Mouse (Mus musculus) embryonic facial prominence, embryonic 15.5 days (tissue): ENCODE results near the gene Arhgef11. TPM values are rescaled to one million over a fixed set of nuclear protein-coding genes. Genes with fewer than 3 reads are reported as not detected.

Experiments
- ATAC-seq: fragments of 200-750 bp; cut with Nextera tagmentation; 2 replicates; pipeline ENCODE4 v1.8.0; 2017; ENCODE audit warnings: low read depth, moderate TSS enrichment; ENCODE audit not compliant: insufficient number of reproducible peaks, low FRiP score, low TSS enrichment
- H3K27ac ChIP-seq: fragments of 300-500 bp; sonication (generic); replicated peaks from 2 replicates; pipeline ENCODE4 v1.5.1; 2015; ENCODE audit warnings: mild to moderate bottlenecking, inconsistent platforms
- H3K27me3 ChIP-seq: fragments of 300-500 bp; sonication (generic); 2 replicates; pipeline ENCODE4 v1.6.1; 2015; ENCODE audit warnings: inconsistent platforms
- H3K36me3 ChIP-seq: fragments of 300-500 bp; sonication (generic); 2 replicates; pipeline ENCODE4 v1.6.1; 2015; ENCODE audit warnings: mild to moderate bottlenecking, inconsistent platforms
- H3K4me1 ChIP-seq: fragments of 300-500 bp; sonication (generic); 2 replicates; pipeline ENCODE4 v1.6.1; 2015; ENCODE audit warnings: inconsistent platforms
- H3K4me2 ChIP-seq: fragments of 300-500 bp; sonication (generic); replicated peaks from 2 replicates; pipeline ENCODE4 v1.6.1; 2015; ENCODE audit warnings: mild to moderate bottlenecking, inconsistent platforms
- H3K4me3 ChIP-seq: fragments of 300-500 bp; sonication (generic); replicated peaks from 2 replicates; pipeline ENCODE4 v1.5.1; 2015; ENCODE audit warnings: mild to moderate bottlenecking, inconsistent platforms
- H3K9ac ChIP-seq: fragments of 300-500 bp; sonication (generic); 2 replicates; pipeline ENCODE4 v1.6.1; 2015; ENCODE audit warnings: inconsistent platforms
- H3K9me3 ChIP-seq: fragments of 300-500 bp; sonication (generic); replicated peaks from 2 replicates; pipeline ENCODE4 v1.6.1; 2016; ENCODE audit warnings: inconsistent platforms
- WGBS: fragments of 180-500 bp; shearing (Covaris S2); methylation state at CpG from one replicate; pipeline ENCODE4 v1.1.7; 2015; 5-methylcytosine and 5-hydroxymethylcytosine counted together
- polyA plus RNA-seq: library from polyadenylated mRNA; unstranded; fragments of >200 nt; fragmentation: Nextera tagmentation; extraction: Ambion mirVana; gene quantifications from 2 replicates; pipeline ENCODE4 v1.2.1, GENCODE M21; 2015

The Arhgef11 gene
- polyA plus RNA-seq, 1 experiment from 2014 or later = 18.3 TPM

GRCm38 (mm10) chr3:87620218-87620891 is 3.0 kb downstream of the Arhgef11 start:
- Histone ChIP-seq H3K9me3 (no peaks in the 10 kb centered on the region), H3K4me2 (peak overlapping the region; percentile 83), H3K27ac (no peak overlapping the region), H3K4me3 (peak overlapping the region; percentile 85), H3K27me3 (no peaks in the 10 kb centered on the region), H3K4me1 (peaks cover 31% of the 10 kb centered on the region), H3K9ac (peak overlapping the region; percentile 15; the same call in 1 of the 2 replicates), H3K36me3 (no peaks in the 10 kb centered on the region)
- no peak for ATAC-seq
- 57% methylated on average over 7 of the region's 7 CpGs for WGBS

GRCm38 (mm10) chr3:87624899-87625298 is 7.5 kb downstream of the Arhgef11 start:
- no peak overlapping the region for H3K4me2 ChIP-seq
- peaks cover 19% of the 10 kb centered on the region for H3K4me1 ChIP-seq
- H3K36me3 ChIP-seq = peaks cover 3% of the 10 kb centered on the region; the same call in 1 of the 2 replicates
- ATAC-seq = no peak
- H3K9ac ChIP-seq = no peak overlapping the region
- no peaks in the 10 kb centered on the region for H3K27me3 ChIP-seq
- 71% methylated on average over 4 of the region's 4 CpGs for WGBS
- no peak overlapping the region for H3K4me3 ChIP-seq
- no peaks in the 10 kb centered on the region for H3K9me3 ChIP-seq
- no peak overlapping the region for H3K27ac ChIP-seq

GRCm38 (mm10) chr3:87630899-87631298 is 13.5 kb downstream of the Arhgef11 start:
- 60% methylated on average over 9 of the region's 9 CpGs for WGBS
- Histone ChIP-seq H3K4me1 (peaks cover 9% of the 10 kb centered on the region; the same call in 1 of the 2 replicates), H3K9ac (no peak overlapping the region), H3K36me3 (peaks cover 3% of the 10 kb centered on the region; the same call in 1 of the 2 replicates), H3K4me2 (no peak overlapping the region), H3K4me3 (no peak overlapping the region), H3K27me3 (no peaks in the 10 kb centered on the region), H3K27ac (peak overlapping the region; percentile 58; the same call in 1 of the 2 replicates), H3K9me3 (no peaks in the 10 kb centered on the region)
- no peak for ATAC-seq

GRCm38 (mm10) chr3:87631408-87631807 is 14.0 kb downstream of the Arhgef11 start:
- 53% methylated on average over 4 of the region's 4 CpGs for WGBS
- H3K27ac ChIP-seq = no peak overlapping the region
- ATAC-seq = peak; percentile 51; the same call in 1 of the 2 replicates

GRCm38 (mm10) chr3:87635514-87635913 is 18.2 kb downstream of the Arhgef11 start:
- no peak overlapping the region for H3K4me3 ChIP-seq
- H3K36me3 ChIP-seq = 0 out of 2 replicates have a peak, but pooled peaks cover 3% of the 10 kb centered on the region
- no peak overlapping the region for H3K9ac ChIP-seq
- no peaks in the 10 kb centered on the region for H3K9me3 ChIP-seq
- WGBS = 48% methylated on average over 4 of the region's 4 CpGs
- ATAC-seq = no peak
- peaks cover 9% of the 10 kb centered on the region; the same call in 1 of the 2 replicates for H3K4me1 ChIP-seq
- no peaks in the 10 kb centered on the region for H3K27me3 ChIP-seq
- H3K4me2 ChIP-seq = no peak overlapping the region
- H3K27ac ChIP-seq = no peak overlapping the region

More at GRCm38 (mm10) chr3:87631408-87631807, 14.0 kb downstream of the Arhgef11 start:
- no peak overlapping the region for H3K4me2 ChIP-seq
- no peaks in the 10 kb centered on the region for H3K27me3 ChIP-seq
- H3K4me1 ChIP-seq = peaks cover 9% of the 10 kb centered on the region; the same call in 1 of the 2 replicates
- peaks cover 3% of the 10 kb centered on the region; the same call in 1 of the 2 replicates for H3K36me3 ChIP-seq
- no peak overlapping the region for H3K9ac ChIP-seq
- no peaks in the 10 kb centered on the region for H3K9me3 ChIP-seq
- no peak overlapping the region for H3K4me3 ChIP-seq

- Histone ChIP-seq H3K4me2 (no peak overlapping the region), H3K4me1 (no peaks in the 10 kb centered on the region), H3K27me3 (no peaks in the 10 kb centered on the region), H3K9me3 (no peaks in the 10 kb centered on the region), H3K9ac (no peak overlapping the region), H3K4me3 (no peak overlapping the region), H3K36me3 (peaks cover 3% of the 10 kb centered on the region; the same call in 1 of the 2 replicates), H3K27ac (no peak overlapping the region)
- WGBS = 61% methylated on average over 1 of the region's 1 CpGs
- ATAC-seq = no peak
These were observed 26.1 kb downstream of the Arhgef11 start for GRCm38 (mm10) chr3:87643453-87643852.

- 98% methylated on average over 1 of the region's 1 CpGs for WGBS
- no peaks in the 10 kb centered on the region for H3K9me3 ChIP-seq
- H3K27ac ChIP-seq = no peak overlapping the region
- no peak overlapping the region for H3K9ac ChIP-seq
- H3K27me3 ChIP-seq = no peaks in the 10 kb centered on the region
- H3K4me1 ChIP-seq = no peaks in the 10 kb centered on the region
- no peak for ATAC-seq
- no peak overlapping the region for H3K4me3 ChIP-seq
- H3K36me3 ChIP-seq = no peaks in the 10 kb centered on the region
- no peak overlapping the region for H3K4me2 ChIP-seq
These were observed 28.8 kb downstream of the Arhgef11 start for GRCm38 (mm10) chr3:87646174-87646573.

- H3K4me3 ChIP-seq = no peak overlapping the region
- 84% methylated on average over 3 of the region's 3 CpGs for WGBS
- no peaks in the 10 kb centered on the region for H3K4me1 ChIP-seq
- no peak overlapping the region for H3K27ac ChIP-seq
- no peak overlapping the region for H3K9ac ChIP-seq
- no peak overlapping the region for H3K4me2 ChIP-seq
- no peak for ATAC-seq
- H3K36me3 ChIP-seq = no peaks in the 10 kb centered on the region
- no peaks in the 10 kb centered on the region for H3K27me3 ChIP-seq
- no peaks in the 10 kb centered on the region for H3K9me3 ChIP-seq
These were observed 31.7 kb downstream of the Arhgef11 start for GRCm38 (mm10) chr3:87649063-87649462.

- H3K9me3 ChIP-seq = no peaks in the 10 kb centered on the region
- H3K4me2 ChIP-seq = no peak overlapping the region
- WGBS = 73% methylated on average over 2 of the region's 2 CpGs
- ATAC-seq = no peak
- H3K4me3 ChIP-seq = no peak overlapping the region
- H3K27ac ChIP-seq = no peak overlapping the region
- H3K4me1 ChIP-seq = peaks cover 12% of the 10 kb centered on the region; the same call in 1 of the 2 replicates
- H3K27me3 ChIP-seq = no peaks in the 10 kb centered on the region
- H3K9ac ChIP-seq = no peak overlapping the region
- H3K36me3 ChIP-seq = no peaks in the 10 kb centered on the region
These were observed 41.0 kb downstream of the Arhgef11 start for GRCm38 (mm10) chr3:87658348-87658747.

- no peak for ATAC-seq
- H3K36me3 ChIP-seq = no peaks in the 10 kb centered on the region
- no peaks in the 10 kb centered on the region for H3K27me3 ChIP-seq
- H3K4me1 ChIP-seq = peaks cover 12% of the 10 kb centered on the region; the same call in 1 of the 2 replicates
- 86% methylated on average over 9 of the region's 9 CpGs for whole genome bisulfite sequencing
- no peak overlapping the region for H3K4me3 ChIP-seq
- no peak overlapping the region for H3K4me2 ChIP-seq
- no peak overlapping the region for H3K9ac ChIP-seq
- H3K9me3 ChIP-seq = no peaks in the 10 kb centered on the region
- H3K27ac ChIP-seq = peak overlapping the region; percentile 58
These were observed 42.5 kb downstream of the Arhgef11 start for GRCm38 (mm10) chr3:87659692-87660429.

GRCm38 (mm10) chr3:87660479-87660878 is 43.1 kb downstream of the Arhgef11 start:
- WGBS = 57% methylated on average over 4 of the region's 4 CpGs
- Histone ChIP-seq H3K4me2 (no peak overlapping the region), H3K4me1 (peaks cover 12% of the 10 kb centered on the region; the same call in 1 of the 2 replicates), H3K27ac (peak overlapping the region; percentile 58), H3K36me3 (no peaks in the 10 kb centered on the region), H3K4me3 (no peak overlapping the region), H3K9ac (no peak overlapping the region), H3K27me3 (no peaks in the 10 kb centered on the region), H3K9me3 (no peaks in the 10 kb centered on the region)
- ATAC-seq = peak; percentile 69; the same call in 1 of the 2 replicates
